Mouse (Mus musculus) left cerebral cortex, postnatal 36 days (tissue): ENCODE data around the gene Gm16405. TPM values are rescaled to one million over a fixed set of nuclear protein-coding genes. Genes with fewer than 3 reads are reported as not detected.
"Not testable (repeated sequence)": the region's sequence is repeated elsewhere in the genome, so short reads cannot be mapped to it uniquely, and the experiment has no call there.

ENCODE experiments used
- DNase-seq, 2 experiments: peaks; one replicate each; pipeline ENCODE4 v3.0.0; 2021 to 2022; ENCODE audit warnings: low spot score in 2 of 2, mixed read lengths in 1 of 2
- intact Hi-C: fragments of 180-260 bp; cut with DNase I; formaldehyde crosslinking; loops from one replicate; pipeline ENCODE4 v1.15.1; 2025
- total RNA-seq, 2 experiments: library from RNA; stranded (reverse); gene quantifications; 2 replicates each; pipeline ENCODE4 v1.2.3; 2021

Gene Gm16405
- total RNA-seq, result not detected

DNA sequence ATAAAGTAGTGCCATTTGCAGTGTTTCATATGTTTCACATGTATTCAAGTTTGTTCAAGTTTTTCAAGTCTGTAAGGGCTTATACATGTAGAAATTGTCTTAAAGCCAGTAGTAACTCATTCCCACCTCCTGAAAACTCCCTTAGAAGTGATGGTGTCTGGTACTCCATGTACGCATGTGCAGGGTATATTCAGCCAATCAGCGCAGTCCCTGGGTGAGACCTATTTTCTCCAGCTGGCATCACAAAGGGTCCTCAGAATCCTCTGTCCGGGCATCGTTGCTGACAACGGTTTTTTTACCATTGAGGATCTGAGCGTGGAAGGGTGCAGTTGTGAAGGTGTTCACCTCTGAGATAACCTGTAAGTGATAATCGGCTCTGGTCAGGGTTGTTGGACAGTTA lies at the start of gene Gm16405:
Gene Gm16405 (plus strand): TSS at position 301 of the 400 bp plus-strand sequence.
- intact Hi-C loops, DNase-seq: not testable (repeated sequence)

Other genes with a start within 250 kb of the Gm16405 start
- gene Gm16430, start 91.0 kb downstream of the Gm16405 start, total RNA-seq, result not detected